Mouse (Mus musculus): Measurements from ENCODE around the gene Sult2a3.
"Not testable (repeated sequence)": the region's sequence is repeated elsewhere in the genome, so short reads cannot be mapped to it uniquely, and the experiment has no call there.

Sult2a3 gene

GRCm38 (mm10) chr7:14122944-14123343, at the start of gene Sult2a3:
Sult2a3 (minus strand) TSS chr7:14123044.
- in situ Hi-C loops (cut with MboI, MseI) = no loop called here

DNA sequence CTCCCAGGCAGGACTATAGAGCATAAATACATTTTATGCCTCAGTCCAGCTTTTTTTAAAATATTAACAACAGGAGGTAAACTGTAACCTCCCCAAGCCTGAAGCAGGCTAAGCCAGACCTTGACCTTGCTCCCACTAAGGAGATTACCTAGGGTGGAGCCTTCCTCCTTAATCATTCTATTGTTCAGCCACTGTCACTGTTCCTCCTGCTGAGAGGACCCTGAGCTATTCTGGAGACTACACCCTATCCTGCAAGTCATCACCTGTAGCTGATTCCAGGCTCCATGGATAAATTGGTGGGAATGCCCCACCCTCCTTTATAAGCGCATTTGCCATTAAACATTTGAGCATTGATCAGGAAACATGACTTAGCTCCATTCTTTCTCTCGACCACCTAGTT, 2.4 kb downstream of the Sult2a3 start:
- in situ Hi-C loops (cut with MboI, MseI) = no loop called here

DNA sequence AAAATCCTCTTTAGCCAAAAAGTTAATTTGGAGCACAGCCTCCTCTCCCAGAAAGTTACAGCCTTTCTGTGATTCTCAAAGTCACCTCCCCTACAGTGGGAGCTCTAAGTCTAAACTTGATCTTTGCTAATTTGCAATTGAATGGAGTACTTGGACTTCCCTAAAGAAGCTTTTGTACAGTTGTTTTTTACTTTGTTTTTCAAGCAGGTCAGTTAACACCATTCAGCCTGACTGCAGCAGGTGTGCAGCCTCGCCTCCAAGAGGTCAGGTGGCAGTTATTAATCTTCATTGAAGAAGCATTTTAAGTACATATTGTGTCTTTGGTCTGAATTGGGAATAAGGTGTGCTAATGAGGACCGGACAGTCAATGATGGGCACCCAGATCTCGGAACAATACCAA, 3.0 kb downstream of the Sult2a3 start:
- in situ Hi-C loops (cut with MboI, MseI) = not testable (repeated sequence)

DNA sequence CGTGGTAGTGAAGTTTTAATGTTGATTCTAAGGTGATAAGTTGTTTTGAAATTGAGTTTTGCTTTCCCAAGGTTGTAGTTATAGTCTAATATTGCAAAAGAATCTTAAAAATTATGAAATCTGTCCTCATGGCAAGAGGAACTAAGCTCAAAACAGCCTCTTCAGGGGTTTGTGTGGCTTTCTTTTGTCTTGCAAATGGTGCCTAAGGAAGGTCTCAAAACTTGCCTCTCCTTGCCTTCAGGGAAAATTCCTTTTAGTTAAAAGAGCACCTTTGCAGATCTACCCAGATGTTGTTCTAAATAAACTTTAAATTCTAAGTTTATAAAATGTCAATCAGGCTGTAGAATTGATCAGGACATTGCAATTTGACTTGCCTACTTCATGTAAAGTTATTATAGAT, 6.1 kb downstream of the Sult2a3 start:
- in situ Hi-C loops (cut with MboI, MseI) = no loop called here

DNA sequence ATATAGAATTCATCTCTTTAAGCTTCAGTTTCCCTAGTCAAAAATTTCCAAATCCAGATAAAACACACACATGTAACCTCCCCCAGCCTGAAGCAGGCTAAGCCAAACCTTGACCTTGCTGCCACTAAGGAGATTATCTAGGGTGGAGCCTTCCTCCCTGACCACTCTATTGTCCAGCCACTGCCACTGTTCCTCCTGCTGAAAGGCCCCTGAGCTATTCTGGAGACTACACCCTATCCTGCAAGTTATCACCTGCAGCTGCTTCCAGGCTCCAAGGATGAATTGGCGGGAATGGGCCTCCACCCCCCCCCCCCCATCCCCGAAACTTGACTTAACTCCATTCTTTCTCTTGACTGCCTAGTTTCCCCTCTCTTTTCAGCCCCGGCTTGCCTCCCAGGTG, 8.4 kb downstream of the Sult2a3 start:
- in situ Hi-C loops (cut with MboI, MseI) = not testable (repeated sequence)

DNA sequence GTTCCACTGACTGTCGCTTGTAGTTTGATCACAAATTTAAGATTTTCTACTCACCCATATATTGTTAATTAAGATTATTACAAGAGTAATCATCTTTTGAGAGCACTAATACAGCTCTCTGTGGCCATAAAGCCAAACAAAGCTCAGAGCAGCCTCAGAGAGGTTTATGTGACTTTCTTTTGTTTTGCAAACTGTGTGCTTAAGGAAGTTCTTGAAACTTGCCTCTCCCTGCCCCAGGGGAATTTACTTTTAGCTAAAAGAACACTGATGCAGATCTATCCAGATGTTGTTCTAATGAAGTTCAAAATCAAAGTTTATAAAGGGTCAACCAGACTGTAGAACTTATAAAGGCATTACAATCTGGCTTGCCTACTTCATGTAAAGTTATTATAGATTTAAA, 75.0 kb downstream of the Sult2a3 start:
- in situ Hi-C loops (cut with MboI, MseI) = not testable (repeated sequence)

GRCm38 (mm10) chr7:14030831-14031230, 92.0 kb downstream of the Sult2a3 start:
- in situ Hi-C loops (cut with MboI, MseI) = loop anchor here in 1 of 2 experiments (5.0 kb wide), 1 partner anchor 51 kb away; no protein-coding TSS in a partner anchor

All from T-helper 17 cell (primary cell).